Mouse (Mus musculus): ENCODE measurements at regions not wholly inside any gene's neighbourhood (a gene's known extent, or its start where the extent isn't known, plus 50 kb on each side); places are given as distances from the start of the nearest gene placed in this dataset.

GRCm38 (mm10) chr10:96460151-96460550 is 156.7 kb upstream of the Btg1 start:
- Histone ChIP-seq H3K4me3 (replicated peaks; ENCODE audit: low read depth, low read length) (no peak overlapping the region), H3K4me2 (ENCODE audit: low read length) (peak overlapping the region; percentile 39), H3K4me1 (ENCODE audit: control insufficient read depth, insufficient read depth, low read length) (0 out of 2 replicates have a peak, but pooled peaks cover 5% of the 10 kb centered on the region), H3K36me3 (ENCODE audit: control insufficient read depth, insufficient read depth, low read length) (no peaks in the 10 kb centered on the region), H3K27ac (replicated peaks; ENCODE audit: low read depth, low read length) (no peak overlapping the region), H3K27me3 (ENCODE audit: control insufficient read depth, insufficient read depth, low read length) (no peaks in the 10 kb centered on the region), H3K9me3 (ENCODE audit: control insufficient read depth, low read length) (no peaks in the 10 kb centered on the region), H3K9ac (replicated peaks; ENCODE audit: low read length) (no peak overlapping the region)
- DNase-seq (peak; percentile 46), ATAC-seq (ENCODE audit: low FRiP score, low TSS enrichment) (no peak)
- WGBS = 14% methylated on average over 9 of the region's 9 CpGs

- no peak overlapping the region for H3K4me3 ChIP-seq (replicated peaks; ENCODE audit: low read depth, low read length)
- no peak overlapping the region for H3K27ac ChIP-seq (replicated peaks; ENCODE audit: low read depth, low read length)
- ATAC-seq (ENCODE audit: low FRiP score, low TSS enrichment) (no peak; the same call in 1 of the 2 replicates), DNase-seq (peak; percentile 70)
- H3K4me1 ChIP-seq (ENCODE audit: control insufficient read depth, insufficient read depth, low read length) = 0 out of 2 replicates have a peak, but pooled peaks cover 5% of the 10 kb centered on the region
- WGBS = 36% methylated on average over 10 of the region's 10 CpGs
- H3K9ac ChIP-seq (replicated peaks; ENCODE audit: low read length) = no peak overlapping the region
- H3K9me3 ChIP-seq (ENCODE audit: control insufficient read depth, low read length) = no peaks in the 10 kb centered on the region
- no peaks in the 10 kb centered on the region for H3K27me3 ChIP-seq (ENCODE audit: control insufficient read depth, insufficient read depth, low read length)
- H3K4me2 ChIP-seq (ENCODE audit: low read length) = peak overlapping the region; percentile 39
- no peaks in the 10 kb centered on the region for H3K36me3 ChIP-seq (ENCODE audit: control insufficient read depth, insufficient read depth, low read length)
Measured at GRCm38 (mm10) chr10:96460617-96461338, 156.0 kb upstream of the Btg1 start.

- Histone ChIP-seq H3K4me2 (ENCODE audit: low read length) (no peak overlapping the region), H3K4me1 (ENCODE audit: control insufficient read depth, insufficient read depth, low read length) (no peaks in the 10 kb centered on the region), H3K27me3 (ENCODE audit: control insufficient read depth, insufficient read depth, low read length) (no peaks in the 10 kb centered on the region), H3K9ac (replicated peaks; ENCODE audit: low read length) (no peak overlapping the region), H3K4me3 (replicated peaks; ENCODE audit: low read depth, low read length) (no peak overlapping the region), H3K27ac (replicated peaks; ENCODE audit: low read depth, low read length) (no peak overlapping the region), H3K36me3 (ENCODE audit: control insufficient read depth, insufficient read depth, low read length) (no peaks in the 10 kb centered on the region), H3K9me3 (ENCODE audit: control insufficient read depth, low read length) (no peaks in the 10 kb centered on the region)
- 86% methylated on average over 6 of the region's 6 CpGs for WGBS
- no peak for DNase-seq
- no peak for ATAC-seq (ENCODE audit: low FRiP score, low TSS enrichment)
Measured at GRCm38 (mm10) chr10:96465967-96466366, 150.8 kb upstream of the Btg1 start.

- Histone ChIP-seq H3K27ac (replicated peaks; ENCODE audit: low read depth, low read length) (no peak overlapping the region), H3K9ac (replicated peaks; ENCODE audit: low read length) (no peak overlapping the region), H3K4me3 (replicated peaks; ENCODE audit: low read depth, low read length) (no peak overlapping the region), H3K27me3 (ENCODE audit: control insufficient read depth, insufficient read depth, low read length) (no peaks in the 10 kb centered on the region), H3K4me2 (ENCODE audit: low read length) (no peak overlapping the region), H3K4me1 (ENCODE audit: control insufficient read depth, insufficient read depth, low read length) (no peaks in the 10 kb centered on the region), H3K36me3 (ENCODE audit: control insufficient read depth, insufficient read depth, low read length) (no peaks in the 10 kb centered on the region), H3K9me3 (ENCODE audit: control insufficient read depth, low read length) (no peaks in the 10 kb centered on the region)
- no peak for ATAC-seq (ENCODE audit: low FRiP score, low TSS enrichment)
- no peak for DNase-seq
- 93% methylated on average over 3 of the region's 3 CpGs for WGBS
Measured at GRCm38 (mm10) chr10:96466845-96467244, 150.0 kb upstream of the Btg1 start.

GRCm38 (mm10) chr10:96467661-96468060 is 149.1 kb upstream of the Btg1 start:
- WGBS = 88% methylated on average over 4 of the region's 4 CpGs
- Histone ChIP-seq H3K4me3 (replicated peaks; ENCODE audit: low read depth, low read length) (no peak overlapping the region), H3K9ac (replicated peaks; ENCODE audit: low read length) (no peak overlapping the region), H3K4me1 (ENCODE audit: control insufficient read depth, insufficient read depth, low read length) (no peaks in the 10 kb centered on the region), H3K27ac (replicated peaks; ENCODE audit: low read depth, low read length) (no peak overlapping the region), H3K27me3 (ENCODE audit: control insufficient read depth, insufficient read depth, low read length) (no peaks in the 10 kb centered on the region), H3K36me3 (ENCODE audit: control insufficient read depth, insufficient read depth, low read length) (no peaks in the 10 kb centered on the region), H3K9me3 (ENCODE audit: control insufficient read depth, low read length) (no peaks in the 10 kb centered on the region), H3K4me2 (ENCODE audit: low read length) (no peak overlapping the region)
- DNase-seq = no peak
- no peak for ATAC-seq (ENCODE audit: low FRiP score, low TSS enrichment)

- no peak for ATAC-seq (ENCODE audit: low FRiP score, low TSS enrichment)
- Histone ChIP-seq H3K27ac (replicated peaks; ENCODE audit: low read depth, low read length) (no peak overlapping the region), H3K4me1 (ENCODE audit: control insufficient read depth, insufficient read depth, low read length) (no peaks in the 10 kb centered on the region)
Measured at GRCm38 (mm10) chr10:96471523-96471922, 145.3 kb upstream of the Btg1 start.

GRCm38 (mm10) chr10:96479350-96479749 is 137.5 kb upstream of the Btg1 start:
- H3K4me1 ChIP-seq (ENCODE audit: control insufficient read depth, insufficient read depth, low read length) = peaks cover 3% of the 10 kb centered on the region; the same call in 1 of the 2 replicates
- H3K4me2 ChIP-seq (ENCODE audit: low read length) = no peak overlapping the region
- H3K9ac ChIP-seq (replicated peaks; ENCODE audit: low read length) = no peak overlapping the region
- 79% methylated on average over 12 of the region's 12 CpGs for WGBS
- H3K4me3 ChIP-seq (replicated peaks; ENCODE audit: low read depth, low read length) = no peak overlapping the region
- peak; percentile 19 for DNase-seq
- H3K9me3 ChIP-seq (ENCODE audit: control insufficient read depth, low read length) = peaks cover under 1% of the 10 kb centered on the region; the same call in 1 of the 2 replicates
- ATAC-seq (ENCODE audit: low FRiP score, low TSS enrichment) = no peak
- no peaks in the 10 kb centered on the region for H3K27me3 ChIP-seq (ENCODE audit: control insufficient read depth, insufficient read depth, low read length)
- no peaks in the 10 kb centered on the region for H3K36me3 ChIP-seq (ENCODE audit: control insufficient read depth, insufficient read depth, low read length)
- no peak overlapping the region for H3K27ac ChIP-seq (replicated peaks; ENCODE audit: low read depth, low read length)

More at GRCm38 (mm10) chr10:96471523-96471922, 145.3 kb upstream of the Btg1 start:
- no peak overlapping the region for H3K4me3 ChIP-seq (replicated peaks; ENCODE audit: low read depth, low read length)
- no peaks in the 10 kb centered on the region for H3K36me3 ChIP-seq (ENCODE audit: control insufficient read depth, insufficient read depth, low read length)
- H3K4me2 ChIP-seq (ENCODE audit: low read length) = no peak overlapping the region
- DNase-seq = no peak
- H3K9me3 ChIP-seq (ENCODE audit: control insufficient read depth, low read length) = no peaks in the 10 kb centered on the region
- H3K9ac ChIP-seq (replicated peaks; ENCODE audit: low read length) = no peak overlapping the region
- H3K27me3 ChIP-seq (ENCODE audit: control insufficient read depth, insufficient read depth, low read length) = no peaks in the 10 kb centered on the region

GRCm38 (mm10) chr10:96479786-96480185 is 137.0 kb upstream of the Btg1 start:
- Histone ChIP-seq H3K4me1 (ENCODE audit: control insufficient read depth, insufficient read depth, low read length) (peaks cover 3% of the 10 kb centered on the region; the same call in 1 of the 2 replicates), H3K27ac (replicated peaks; ENCODE audit: low read depth, low read length) (no peak overlapping the region), H3K27me3 (ENCODE audit: control insufficient read depth, insufficient read depth, low read length) (no peaks in the 10 kb centered on the region), H3K4me2 (ENCODE audit: low read length) (no peak overlapping the region), H3K9ac (replicated peaks; ENCODE audit: low read length) (no peak overlapping the region), H3K36me3 (ENCODE audit: control insufficient read depth, insufficient read depth, low read length) (no peaks in the 10 kb centered on the region), H3K9me3 (ENCODE audit: control insufficient read depth, low read length) (peaks cover 4% of the 10 kb centered on the region; the same call in 1 of the 2 replicates), H3K4me3 (replicated peaks; ENCODE audit: low read depth, low read length) (no peak overlapping the region)
- peak; percentile 13 for DNase-seq
- WGBS = 69% methylated on average over 8 of the region's 8 CpGs
- no peak for ATAC-seq (ENCODE audit: low FRiP score, low TSS enrichment)

All from midbrain, embryonic 14.5 days (tissue).